In genomic region chr11:46706664-46707356, GRCm38 (mm10) we compare ENCODE assay signal across 32 mouse cellular contexts. TPM values are rescaled to one million over a fixed set of nuclear protein-coding genes. Genes with fewer than 3 reads are reported as not detected.
DNase-seq lines count a peak whose midpoint lies in the region; ATAC-seq and TF ChIP-seq lines count a peak whose summit lies in the region.
"Had no signal": no experiment of that assay in that cellular context is flagged by ENCODE, and none has a peak within 500 bp of the region (broad histone marks: within the 10 kb centered on the region; RNA-seq: fewer than 3 reads in every experiment).

Gene Timd2, minus strand, starts transcription at chr11:46707061.

- peak; percentile 97 for ATAC-seq in liver, postnatal 0 days
- ATAC-seq: forebrain, embryonic 13.5 days; forebrain, embryonic 16.5 days; Patski had no signal

- peaks cover 15% of the 10 kb centered on the region for H3K36me3 ChIP-seq in liver, adult 2 months (ENCODE audit: control insufficient read depth, insufficient read depth, low read length)
- no peaks in the 10 kb centered on the region for H3K36me3 ChIP-seq in CH12.LX (replicated peaks in 1 of 2; ENCODE audit: control insufficient read depth in 1 of 2, insufficient read depth in 1 of 2, low read length in 1 of 2)
- H3K36me3 ChIP-seq in liver, postnatal 0 days (replicated peaks; ENCODE audit: insufficient read depth, low read length) = no peaks in the 10 kb centered on the region
- H3K36me3 ChIP-seq: forebrain, embryonic 10.5 days; G1E; hindbrain, embryonic 12.5 days; hindbrain, embryonic 15.5 days had no signal

- no peak within 1 kb of the TSS for H3K4me2 ChIP-seq in CH12.LX (ENCODE audit: insufficient read depth, low read depth, poor library complexity, severe bottlenecking)
- H3K4me2 ChIP-seq in liver, postnatal 0 days (ENCODE audit: low read depth, low read length) = peak within 1 kb of the TSS; percentile 51; the same call in 1 of the 2 replicates
- H3K4me2 ChIP-seq: forebrain, embryonic 13.5 days; heart, embryonic 11.5 days; hindbrain, embryonic 12.5 days; hindbrain, embryonic 15.5 days had no signal

- TF ChIP-seq POLR2A in liver, adult 2 months (IDR thresholded peaks at IDR 0.05; ENCODE audit: extremely low read depth, insufficient read depth, low read length) = no peak
- no peak for TF ChIP-seq POLR2A in CH12.LX (IDR thresholded peaks at IDR 0.05; ENCODE audit: low read depth, low read length)

- WGBS in liver, adult 2 months = 13% methylated on average over 6 of the region's 6 CpGs
- WGBS in liver, postnatal 0 days (ENCODE audit: insufficient replicate concordance) = 35% methylated on average over 6 of the region's 6 CpGs

- in situ Hi-C loops in CH12.LX (cut with MboI; ENCODE audit: low pct_ligation_motif_present, low pct_unique_long_range_greater_than_20kb, low sequenced_read_pairs) = no loop called here

- peak within 1 kb of the TSS; percentile 63 for H3K4me3 ChIP-seq in liver, adult 2 months (ENCODE audit: insufficient read depth, low read depth, low read length)
- no peak within 1 kb of the TSS for H3K4me3 ChIP-seq in CH12.LX (replicated peaks in 1 of 3; ENCODE audit: low read depth in 2 of 3, low read length in 2 of 3, poor library complexity in 1 of 3)
- H3K4me3 ChIP-seq in liver, postnatal 0 days (ENCODE audit: low read depth, low read length) = peak within 1 kb of the TSS; percentile 28
- H3K4me3 ChIP-seq: forebrain, embryonic 10.5 days; forebrain, embryonic 13.5 days; gastrocnemius, adult 2 months; hindbrain, embryonic 12.5 days; hindbrain, embryonic 15.5 days had no signal

- H3K4me1 ChIP-seq in liver, adult 2 months (ENCODE audit: control insufficient read depth, insufficient read depth, low read length) = peaks cover 15% of the 10 kb centered on the region
- H3K4me1 ChIP-seq in CH12.LX (ENCODE audit: control insufficient read depth in 1 of 2, insufficient read depth in 2 of 2) = peaks cover 0 to 18% of the 10 kb centered on the region in 2 experiments; a peak in 3 of 4 replicates
- H3K4me1 ChIP-seq in liver, postnatal 0 days (ENCODE audit: insufficient read depth) = no peaks in the 10 kb centered on the region
- H3K4me1 ChIP-seq: forebrain, embryonic 10.5 days; forebrain, embryonic 13.5 days; hindbrain, embryonic 12.5 days; hindbrain, embryonic 15.5 days had no signal

- H3K27me3 ChIP-seq in liver, adult 2 months (ENCODE audit: control insufficient read depth, insufficient read depth, low read length) = no peaks in the 10 kb centered on the region
- H3K27me3 ChIP-seq in CH12.LX (replicated peaks) = peaks cover 2% of the 10 kb centered on the region
- no peaks in the 10 kb centered on the region for H3K27me3 ChIP-seq in liver, postnatal 0 days (ENCODE audit: insufficient read depth, low read length)
- H3K27me3 ChIP-seq: forebrain, embryonic 13.5 days; hindbrain, embryonic 12.5 days; hindbrain, embryonic 15.5 days; Patski had no signal

- TF ChIP-seq RAD21 in CH12.LX (IDR thresholded peaks at IDR 0.05; ENCODE audit: low read depth, low read length) = no peak

- no peaks in the 10 kb centered on the region for H3K9me3 ChIP-seq in CH12.LX (replicated peaks; ENCODE audit: low read length)
- no peaks in the 10 kb centered on the region for H3K9me3 ChIP-seq in liver, postnatal 0 days (ENCODE audit: low read length)
- H3K9me3 ChIP-seq: forebrain, embryonic 10.5 days; forebrain, embryonic 13.5 days; G1E; hindbrain, embryonic 12.5 days; hindbrain, embryonic 15.5 days had no signal

- no peak for TF ChIP-seq CTCF in liver, adult 2 months (IDR thresholded peaks at IDR 0.05; ENCODE audit: low read depth, low read length)
- no peak for TF ChIP-seq CTCF in CH12.LX (conservative IDR thresholded peaks at IDR 0.05 in 1 of 2, IDR thresholded peaks at IDR 0.05 in 1 of 2; ENCODE audit: low read depth in 2 of 2, low read length in 2 of 2)
- no peak for TF ChIP-seq CTCF in liver, postnatal 0 days (IDR thresholded peaks at IDR 0.05; ENCODE audit: low read depth)

- dilution Hi-C loops in CH12.LX (cut with MboI; ENCODE audit: extremely low pct_ligation_motif_present, extremely low pct_unique_long_range_greater_than_20kb, low sequenced_read_pairs) = no loop called here

- peak within 1 kb of the TSS; percentile 93 for H3K27ac ChIP-seq in liver, adult 2 months (replicated peaks; ENCODE audit: insufficient read depth, low read depth, low read length)
- H3K27ac ChIP-seq in CH12.LX (ENCODE audit: insufficient read depth, low read depth) = no peak within 1 kb of the TSS
- peak within 1 kb of the TSS; percentile 85 for H3K27ac ChIP-seq in liver, postnatal 0 days (ENCODE audit: low read depth)
- H3K27ac ChIP-seq: forebrain, embryonic 10.5 days; forebrain, embryonic 13.5 days; gastrocnemius, adult 2 months; hindbrain, embryonic 12.5 days; hindbrain, embryonic 15.5 days had no signal

- no peak for TF ChIP-seq EP300 in CH12.LX (IDR thresholded peaks at IDR 0.05; ENCODE audit: low read length)
- no peak for TF ChIP-seq EP300 in liver, postnatal 0 days (IDR thresholded peaks at IDR 0.05; ENCODE audit: low read depth)

- peak within 1 kb of the TSS; percentile 78 for H3K9ac ChIP-seq in liver, adult 2 months (ENCODE audit: low read depth, low read length)
- H3K9ac ChIP-seq in CH12.LX (ENCODE audit: insufficient read depth, low read depth) = no peak within 1 kb of the TSS
- no peak within 1 kb of the TSS for H3K9ac ChIP-seq in liver, postnatal 0 days (replicated peaks)
- H3K9ac ChIP-seq: forebrain, embryonic 13.5 days; hindbrain, embryonic 12.5 days; hindbrain, embryonic 15.5 days had no signal

- H3K79me2 ChIP-seq in liver, adult 2 months (ENCODE audit: control insufficient read depth, insufficient read depth, low read length) = peaks cover 10% of the 10 kb centered on the region; the same call in 1 of the 2 replicates
- no peaks in the 10 kb centered on the region for H3K79me2 ChIP-seq in CH12.LX (replicated peaks; ENCODE audit: control insufficient read depth, extremely low read depth, insufficient read depth, poor library complexity, severe bottlenecking)

- peak; percentile 1 for DNase-seq in adrenal gland, adult 2 months
- DNase-seq in adrenal gland, adult 18-20 months (ENCODE audit: low spot score in 2 of 2) = no peak
- DNase-seq in liver, adult 2 months (ENCODE audit: extremely low read depth, low read depth, low spot score) = peak; percentile 97
- DNase-seq in liver (no peak), CH12.LX (ENCODE audit: extremely low read depth) (no peak)
- peak; percentile 47 for DNase-seq in liver, postnatal 0 days
- DNase-seq in lung, postnatal 36 days = no peak
- no peak for DNase-seq in layer of hippocampus, adult 9-10 months (ENCODE audit: low spot score)
- DNase-seq: adrenal gland, adult 8-10 months; adrenal gland, postnatal 25 days; cerebellum, adult 11-12 months; cerebellum, adult 8-10 months; cerebellum, postnatal 14 days; gastrocnemius, adult 2 months; gastrocnemius, postnatal 14 days; heart, adult 11 months had no signal

TF ChIP-seq in CH12.LX, 34 proteins besides CTCF, POLR2A, EP300 and RAD21:
- TF ChIP-seq MAX (IDR thresholded peaks at IDR 0.05; ENCODE audit: low read length) (no peak), SIN3A (IDR thresholded peaks at IDR 0.05; ENCODE audit: low read length) (no peak), ZMIZ1 (IDR thresholded peaks at IDR 0.05; ENCODE audit: low read depth, low read length) (no peak), USF1 (IDR thresholded peaks at IDR 0.05; ENCODE audit: low read depth, low read length) (no peak), ETS1 (conservative IDR thresholded peaks at IDR 0.05; ENCODE audit: low read depth, low read length) (no peak), NELFE (IDR thresholded peaks at IDR 0.05; ENCODE audit: low read depth, low read length) (no peak), BHLHE40 (IDR thresholded peaks at IDR 0.05; ENCODE audit: low read depth, low read length) (no peak), RCOR1 (conservative IDR thresholded peaks at IDR 0.05; ENCODE audit: low read depth, low read length) (no peak), POLR2AphosphoS2 (IDR thresholded peaks at IDR 0.05; ENCODE audit: low read depth, low read length) (no peak), CHD1 (IDR thresholded peaks at IDR 0.05; ENCODE audit: low read depth, low read length) (no peak), MAFK (IDR thresholded peaks at IDR 0.05; ENCODE audit: insufficient replicate concordance, low read length) (no peak)

RNA-seq across cellular contexts. Expression of gene Timd2, which starts in this region (rescaled TPM):
- under 1 TPM in 1 of 2 experiments, not detected in 1; 0.37 TPM for total RNA-seq in adrenal gland, adult 2 months (2021)
- polyA plus RNA-seq in adrenal gland, adult 2 months (2012; rRNA removed) = not detected in 2 replicates
- not detected for total RNA-seq in adrenal gland, adult 18-20 months (2021)
- total RNA-seq in liver, adult 2 months (2014; rRNA removed) = 92.8 and 119 TPM in 2 replicates
- 134 and 163 TPM in 2 replicates for polyA plus RNA-seq in liver, adult 2 months (2012; rRNA removed)
- total RNA-seq in CH12.LX (2012; rRNA removed) (66.3 and 75.1 TPM in 2 replicates), CH12.LX (2014; rRNA removed) (212 and 241 TPM in 2 replicates)
- 119 and 133 TPM in 2 replicates for polyA plus RNA-seq in CH12.LX (2012; ENCODE audit: insufficient read length, low read depth)
- 49.1 and 49.2 TPM in 2 replicates for polyA plus RNA-seq in liver, postnatal 0 days (2015; fragmentation: Nextera tagmentation; extraction: Ambion mirVana)
- total RNA-seq: adrenal gland, adult 8-10 months; adrenal gland, postnatal 25 days; G1E; gastrocnemius, adult 2 months; gastrocnemius, postnatal 14 days; heart, adult 8-10 months; heart, postnatal 25 days; hematopoietic stem cell, adult 5-6 weeks had no signal
- polyA plus RNA-seq: brain, embryonic 14.5 days; embryonic facial prominence, embryonic 11.5 days; forebrain, embryonic 13.5 days; frontal cortex, adult 2 months; G1E; heart, embryonic 14.5 days; heart, postnatal 0 days; hindbrain, embryonic 12.5 days had no signal

Comparison
In these comparisons a context has a peak if more than half of its experiments do, and no peak if none do; other contexts are left out.
1. RNA of gene Timd2 (total RNA-seq): 66.3 to 241 TPM in CH12.LX and 92.8 to 119 TPM in liver, adult 2 months; 0.37 TPM in adrenal gland, adult 2 months and not detected in adrenal gland, adult 18-20 months; every median in the first group is over 10 times any median in the second.
2. RNA of gene Timd2 (polyA plus RNA-seq): 134 to 163 TPM in liver, adult 2 months, 119 to 133 TPM in CH12.LX and 49.1 to 49.2 TPM in liver, postnatal 0 days; not detected in adrenal gland, adult 2 months; every median in the first group is over 10 times any median in the second.
3. DNase-seq: peak in liver, adult 2 months (single experiment) and liver, postnatal 0 days (single experiment); none in adrenal gland, adult 18-20 months (0 of 2), liver (single experiment), CH12.LX (single experiment), lung, postnatal 36 days (single experiment) and layer of hippocampus, adult 9-10 months (single experiment).
4. Peak in DNase-seq in adrenal gland, adult 2 months; RNA of the gene not detected or under 1 TPM.
5. H3K4me3 ChIP-seq: peak in liver, adult 2 months (single experiment) and liver, postnatal 0 days (single experiment); none in CH12.LX (0 of 3).